Mouse (Mus musculus) adrenal gland, adult 2 months (tissue): Measurements from ENCODE around the gene Hs6st1. TPM values are rescaled to one million over a fixed set of nuclear protein-coding genes. Genes with fewer than 3 reads are reported as not detected.

Experiments
- DNase-seq: peaks from one replicate; pipeline ENCODE4 v3.0.0; 2021
- microRNA-seq, 2 experiments: library from miRNA; unstranded; fragments of <30 nt; microRNA quantifications; one replicate each; pipeline ENCODE4 v1.2.0; 2021
- polyA plus RNA-seq: library from polyadenylated mRNA; depleted of rRNA; stranded (reverse); fragments of >200 nt; gene quantifications from 2 replicates; pipeline ENCODE4 v1.2.3, GENCODE M21; 2012; rRNA removed
- total RNA-seq, 2 experiments: library from RNA; stranded (reverse); gene quantifications; 2 replicates each; pipeline ENCODE4 v1.2.3; 2021

Gene Hs6st1
- total and polyA plus RNA-seq, 3 experiments, result 75.1 to 231 (median 135) TPM

DNA sequence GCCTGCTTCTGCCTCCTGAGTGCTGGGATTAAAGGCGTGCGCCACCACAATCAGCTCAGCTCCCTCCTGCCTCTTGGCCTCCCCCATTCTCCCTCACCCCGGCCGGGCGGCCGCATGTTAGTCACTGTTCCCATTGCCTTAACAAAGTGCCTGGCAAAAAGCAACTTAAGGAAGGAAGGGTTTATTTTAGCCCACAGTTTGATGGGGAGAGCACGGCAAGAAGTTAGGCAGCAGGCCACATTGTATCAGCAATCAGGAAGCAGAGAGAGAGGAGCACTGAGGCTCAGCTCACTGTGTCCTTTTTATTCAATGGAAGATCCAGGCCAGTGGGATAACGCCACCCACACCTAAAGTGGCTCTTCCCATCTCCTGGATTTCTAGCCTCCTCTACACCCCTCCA is 61.7 kb downstream of the Hs6st1 start:
- DNase-seq, result no peak

DNA sequence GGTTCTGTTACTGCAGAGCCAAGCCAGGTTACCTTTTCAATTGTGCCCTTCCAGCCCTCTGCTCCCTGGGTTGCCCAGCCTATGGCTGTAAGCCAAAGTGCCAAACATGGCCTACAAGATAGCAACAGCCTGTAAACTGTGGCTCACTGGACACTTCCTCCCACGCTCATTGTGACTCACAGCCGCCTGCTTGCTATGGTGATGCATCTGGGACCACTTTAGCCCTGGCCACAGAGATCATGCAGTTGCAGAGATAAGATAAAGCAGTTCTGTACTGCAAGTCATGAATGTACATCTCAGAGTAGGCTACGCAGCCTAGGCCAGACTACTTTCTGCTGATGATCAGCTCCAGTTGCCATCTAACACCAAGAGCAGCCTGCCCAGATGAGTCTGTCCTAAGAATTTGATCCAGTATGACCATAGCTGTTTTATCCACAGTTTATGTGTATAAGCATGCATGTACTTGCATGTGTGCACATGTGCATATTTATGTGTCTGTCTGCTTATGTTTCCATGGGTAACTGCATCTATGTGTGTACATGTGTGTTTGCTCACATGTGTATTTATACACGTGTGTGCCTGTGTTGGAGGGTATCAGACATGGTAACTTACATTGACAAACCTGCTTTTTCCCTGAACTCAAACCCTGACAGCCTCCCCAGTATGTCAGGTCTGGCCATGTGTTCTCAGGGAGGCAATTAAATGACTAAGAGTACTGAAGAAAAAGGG is 62.3 kb downstream of the Hs6st1 start:
- peak; percentile 78 for DNase-seq

DNA sequence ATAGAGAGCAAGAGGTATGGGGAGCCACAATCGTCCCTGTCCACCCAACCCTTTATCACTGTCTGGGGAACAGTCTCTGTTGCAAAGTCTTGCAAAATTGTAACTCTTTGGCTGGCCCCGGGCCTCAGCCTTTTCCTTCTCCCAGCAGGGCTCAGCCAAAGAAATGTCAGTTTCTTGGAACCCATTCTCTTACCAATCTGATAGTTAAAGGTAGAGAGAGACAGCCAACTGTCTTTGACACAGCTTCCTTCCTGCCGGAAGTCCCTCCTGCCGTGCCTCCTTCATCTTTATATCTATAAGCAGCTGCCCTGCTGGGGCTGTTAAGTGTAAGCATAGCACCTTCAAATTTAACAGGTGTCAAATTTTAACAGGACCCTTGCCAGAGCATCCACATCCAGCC is 63.0 kb downstream of the Hs6st1 start:
- DNase-seq, result peak; percentile 54

DNA sequence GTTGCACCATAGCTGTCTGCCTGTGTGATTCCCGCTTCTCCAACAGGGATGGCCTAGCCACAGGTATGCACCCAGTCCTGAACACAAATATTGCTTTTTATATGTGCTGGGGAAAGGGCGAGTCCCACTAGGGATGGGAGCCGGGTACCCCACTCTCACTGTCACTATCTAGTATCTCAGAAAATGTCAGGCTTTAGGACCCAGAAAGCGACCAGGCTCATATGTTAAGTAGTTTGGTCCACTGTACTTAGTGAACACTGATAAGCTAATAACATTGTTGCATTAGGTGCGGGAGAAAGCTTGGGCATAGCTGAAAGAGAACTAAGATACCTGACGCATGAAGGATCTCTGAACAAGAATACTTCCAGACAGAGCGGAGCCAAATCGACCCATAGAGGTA is 63.6 kb downstream of the Hs6st1 start:
- DNase-seq, result no peak

DNA sequence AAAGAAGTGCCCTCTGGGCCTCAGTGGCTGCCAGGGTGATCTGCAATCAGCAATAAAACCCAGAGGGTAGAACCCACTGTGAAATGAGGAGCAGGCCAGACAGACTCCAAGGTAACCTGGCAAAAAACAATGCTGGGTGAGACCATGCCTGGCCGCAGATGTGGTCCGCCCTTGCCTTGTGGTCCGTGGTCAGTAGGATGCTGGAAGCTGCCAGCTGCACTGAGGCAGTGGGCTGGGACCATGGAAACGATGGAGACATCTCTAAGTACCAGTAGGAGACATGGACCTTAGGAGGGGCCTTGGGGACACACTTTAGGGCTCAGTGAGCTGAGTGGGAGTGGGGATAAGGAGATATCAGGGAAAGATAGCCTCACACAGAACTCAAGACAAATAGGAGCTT is 64.0 kb downstream of the Hs6st1 start:
- no peak for DNase-seq

DNA sequence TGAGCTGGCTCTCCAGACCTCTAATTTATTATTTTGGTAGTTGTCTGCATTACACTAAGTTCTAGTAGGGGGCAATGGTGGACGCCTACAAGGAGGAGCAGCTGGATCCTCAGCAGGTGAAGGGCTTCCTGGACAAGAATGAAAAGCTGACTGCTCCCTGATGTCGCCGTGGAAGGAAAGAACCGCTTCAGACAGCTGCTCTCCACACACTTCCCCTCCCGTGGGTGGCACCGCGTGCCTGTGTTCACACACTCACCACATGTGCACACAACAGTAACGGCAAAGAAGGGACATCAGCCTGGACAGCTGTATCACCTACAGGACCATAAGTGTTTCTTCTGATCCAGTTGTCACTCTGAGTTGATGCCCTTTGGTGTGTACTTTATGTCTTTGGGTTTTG is 64.8 kb downstream of the Hs6st1 start:
- no peak for DNase-seq

DNA sequence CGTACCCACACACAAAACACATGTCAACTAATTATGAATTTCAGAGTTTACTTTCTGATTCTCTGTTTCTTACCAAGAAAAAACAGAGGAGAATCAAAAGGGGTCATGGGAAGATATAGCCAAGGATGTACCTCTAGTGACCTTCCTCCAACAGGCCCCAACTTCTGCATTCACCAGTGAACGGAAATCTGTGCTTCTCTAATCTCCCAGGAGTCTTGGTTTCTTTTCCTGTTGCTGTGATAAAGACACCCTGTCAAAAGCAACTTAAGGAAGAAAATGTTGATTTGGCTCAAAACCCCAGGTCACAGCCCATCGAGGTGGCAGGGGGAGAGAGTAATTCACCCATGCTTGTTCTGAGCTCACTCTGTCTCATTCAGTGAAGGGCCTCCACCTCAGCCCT is 65.4 kb downstream of the Hs6st1 start:
- DNase-seq, result no peak

DNA sequence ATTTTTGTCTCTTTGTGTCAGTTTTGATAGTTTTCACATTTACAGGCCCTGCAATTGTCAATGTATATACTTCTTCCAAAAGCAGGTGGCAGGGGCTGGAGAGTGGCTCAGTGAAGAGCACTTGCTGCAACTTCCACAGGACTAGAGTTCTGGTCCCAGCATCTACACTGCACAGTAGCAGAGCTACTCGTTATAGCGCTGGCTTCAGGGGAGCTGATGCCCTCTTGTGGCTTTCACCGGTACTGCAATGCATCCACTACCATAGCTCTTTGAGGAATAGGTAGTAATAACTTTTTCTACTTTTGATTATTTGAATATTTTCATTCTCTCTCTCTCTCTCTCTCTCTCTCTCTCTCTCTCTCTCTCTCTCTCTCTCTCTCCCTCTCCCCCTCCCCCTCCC is 66.4 kb downstream of the Hs6st1 start:
- DNase-seq, result peak; percentile 81

DNA sequence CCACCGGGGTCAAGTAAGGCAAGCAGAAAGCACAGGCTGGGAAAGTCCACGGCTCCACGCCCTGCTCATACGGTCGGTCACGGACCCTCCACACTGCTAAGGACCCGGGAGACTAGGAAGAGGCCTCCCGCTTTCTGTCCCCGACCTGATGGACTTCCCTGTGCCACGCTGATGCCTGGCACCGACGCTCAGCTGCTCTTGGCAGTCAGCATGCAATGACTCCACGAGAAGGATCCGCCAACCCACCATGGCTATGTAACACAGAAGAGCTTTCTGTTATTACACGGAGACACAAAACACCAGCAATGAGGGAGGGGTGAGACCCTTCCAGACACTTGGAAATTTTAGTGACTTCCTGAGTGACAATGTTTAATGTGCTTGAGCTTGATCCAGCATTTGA is 72.1 kb downstream of the Hs6st1 start:
- DNase-seq, result no peak

DNA sequence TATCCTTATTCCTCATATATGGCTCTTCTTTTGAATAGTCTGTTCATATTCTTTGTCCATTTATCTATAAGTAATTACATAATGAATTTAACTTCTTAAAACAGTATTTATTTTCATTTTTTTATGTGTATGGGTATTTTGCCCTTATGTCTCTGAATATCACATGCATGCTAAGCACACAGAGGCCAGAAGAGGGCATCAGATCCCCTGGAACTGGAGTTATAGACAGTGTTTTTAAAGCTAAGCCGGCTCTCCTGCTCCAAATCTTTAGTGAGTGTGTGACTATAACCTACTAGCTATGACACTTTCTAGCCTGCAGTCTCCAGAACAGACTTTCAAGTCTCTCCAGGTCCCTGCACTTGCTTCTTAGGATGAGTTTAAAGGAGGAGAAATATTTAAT is 76.8 kb downstream of the Hs6st1 start:
- DNase-seq, result no peak

DNA sequence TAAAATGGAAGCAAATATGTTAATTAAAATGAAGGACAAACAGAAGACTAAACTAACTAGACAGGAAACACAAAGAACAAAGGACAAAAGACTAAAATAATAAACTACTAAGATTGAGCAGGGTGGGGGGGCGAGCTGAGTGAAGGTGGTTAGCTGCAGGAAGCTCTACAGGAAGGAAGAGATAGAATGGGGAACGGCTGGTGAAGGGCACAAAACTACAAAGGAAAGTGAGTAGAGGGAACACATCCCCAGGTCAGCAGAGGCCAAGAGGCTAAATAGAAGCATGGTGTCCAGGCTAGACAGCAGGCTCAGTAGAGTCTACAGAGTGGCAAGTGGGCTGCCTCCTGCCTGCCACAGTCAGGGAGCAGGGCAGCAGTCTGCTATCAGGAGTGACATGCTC is 80.6 kb downstream of the Hs6st1 start:
- DNase-seq, result no peak

DNA sequence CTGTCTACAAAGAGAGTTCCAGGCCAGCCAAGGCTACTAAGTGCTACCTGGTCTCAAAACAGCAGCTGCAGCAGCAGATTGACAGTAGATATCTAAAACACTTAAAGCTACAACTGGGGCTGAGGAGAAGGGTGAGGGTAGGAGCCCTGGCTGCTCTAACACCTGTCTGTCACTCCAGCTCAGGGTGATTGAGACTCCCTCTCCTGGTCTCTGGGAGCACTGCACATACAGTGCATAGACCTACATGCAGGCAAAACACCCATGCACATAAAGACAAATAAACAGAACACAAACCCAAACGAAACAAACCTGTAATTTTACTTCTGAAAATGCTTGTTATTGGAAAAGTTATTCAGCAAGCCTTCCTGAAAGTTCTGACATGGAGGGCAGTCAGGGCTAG is 81.2 kb downstream of the Hs6st1 start:
- peak; percentile 15 for DNase-seq

Small RNAs within 50 kb of the gene (microRNA-seq; reads per million reads assigned to microRNA genes)
- gene Mir6897, result 3.3 to 4.1 reads per million in 2 experiments

Other genes with a start within 250 kb of the Hs6st1 start
- gene Uggt1, start 176.3 kb downstream of the Hs6st1 start, total RNA-seq, result 10 to 100 TPM; 39.4 to 48.5 TPM
- 7.6 and 9.9 TPM in 2 replicates for gene Uggt1, start 176.3 kb downstream of the Hs6st1 start, polyA plus RNA-seq
- gene Neurl3, start 206.3 kb downstream of the Hs6st1 start, total RNA-seq, result 1 to 10 TPM; 4.3 to 9.5 TPM
- 6.3 and 7.6 TPM in 2 replicates for gene Neurl3, start 206.3 kb downstream of the Hs6st1 start, polyA plus RNA-seq
- 1 to 10 TPM; 5.2 to 5.9 TPM for gene Arid5a, start 239.3 kb downstream of the Hs6st1 start, total RNA-seq
- gene Arid5a, start 239.3 kb downstream of the Hs6st1 start, polyA plus RNA-seq, result 4.1 and 5.3 TPM in 2 replicates